Mouse (Mus musculus): Measurements from ENCODE around the gene Kat2b.
A peak's percentile ranks its signal among the peaks of the same experiment; 100 is the strongest.

DNA sequence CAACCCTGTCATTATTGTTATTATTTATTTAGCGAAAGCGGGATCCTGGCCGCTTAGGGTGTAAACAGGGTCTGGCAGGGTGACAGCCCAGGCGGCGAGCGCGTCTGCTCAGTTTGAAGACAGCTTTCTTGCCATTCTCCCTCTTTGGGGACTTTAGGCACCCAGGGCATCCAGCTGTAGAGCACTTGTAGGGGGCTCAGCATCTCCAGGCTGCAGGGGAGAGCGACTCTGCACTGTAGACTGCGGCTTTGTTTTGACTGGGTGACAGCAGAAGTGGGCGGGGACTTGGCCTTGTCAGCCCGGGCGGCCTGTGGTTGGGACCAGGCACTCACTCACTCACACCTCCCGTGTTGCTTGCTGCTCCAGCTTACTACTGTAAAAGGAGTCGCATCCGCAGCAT is 1.5 kb downstream of the Kat2b start:
- TF ChIP-seq CTCF (IDR thresholded peaks at IDR 0.05; ENCODE audit: low read depth, low read length) = no peak
- TF ChIP-seq POLR2A (IDR thresholded peaks at IDR 0.05; ENCODE audit: extremely low read depth, insufficient read depth, low read length) = 0 out of 2 replicates have a peak, but pooled peaks have one; percentile 54
